Mouse (Mus musculus) urinary bladder, postnatal 10 days (tissue): ENCODE measurements around the gene Slc46a3.

Experiments
- DNase-seq: peaks from one replicate; pipeline ENCODE4 v3.0.0; 2022; ENCODE audit warnings: low spot score

The Slc46a3 gene

DNA sequence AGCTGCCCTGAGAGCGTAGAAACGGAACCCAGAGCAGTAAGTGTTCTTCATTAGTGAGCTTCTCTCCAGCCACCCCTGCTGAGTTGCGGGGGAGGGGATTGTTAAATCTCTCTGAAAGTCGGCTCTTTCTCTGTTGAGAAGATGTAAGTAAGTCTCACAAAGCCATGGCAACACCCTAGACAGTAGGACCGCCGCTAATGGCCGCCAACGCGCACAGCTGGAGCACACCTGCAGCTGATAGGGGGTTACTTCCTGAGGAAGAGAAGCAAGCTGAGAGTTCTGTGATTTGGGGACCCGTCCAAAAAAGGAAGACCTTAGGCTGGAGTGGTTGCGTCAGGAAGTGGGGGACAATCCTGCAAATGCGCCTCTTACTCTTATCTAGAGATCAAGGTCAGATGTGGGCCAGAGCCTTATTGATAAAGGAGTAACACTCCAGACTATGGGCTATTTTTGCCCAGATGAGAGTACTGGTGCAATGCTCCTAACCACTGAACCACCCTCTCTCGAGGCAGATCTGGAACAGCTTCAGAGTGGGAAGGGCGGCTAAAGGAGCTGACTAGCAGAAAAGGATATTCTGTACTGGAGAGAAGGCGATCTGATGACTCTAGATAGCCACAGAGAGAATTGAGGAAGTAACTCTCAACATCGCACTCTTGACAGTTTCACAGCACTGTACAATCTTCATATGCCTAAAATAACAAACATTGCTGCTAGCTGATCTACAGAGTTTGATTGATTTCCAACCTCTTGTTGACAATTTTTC, 1.0 kb upstream of the Slc46a3 start:
- DNase-seq: no peak

DNA sequence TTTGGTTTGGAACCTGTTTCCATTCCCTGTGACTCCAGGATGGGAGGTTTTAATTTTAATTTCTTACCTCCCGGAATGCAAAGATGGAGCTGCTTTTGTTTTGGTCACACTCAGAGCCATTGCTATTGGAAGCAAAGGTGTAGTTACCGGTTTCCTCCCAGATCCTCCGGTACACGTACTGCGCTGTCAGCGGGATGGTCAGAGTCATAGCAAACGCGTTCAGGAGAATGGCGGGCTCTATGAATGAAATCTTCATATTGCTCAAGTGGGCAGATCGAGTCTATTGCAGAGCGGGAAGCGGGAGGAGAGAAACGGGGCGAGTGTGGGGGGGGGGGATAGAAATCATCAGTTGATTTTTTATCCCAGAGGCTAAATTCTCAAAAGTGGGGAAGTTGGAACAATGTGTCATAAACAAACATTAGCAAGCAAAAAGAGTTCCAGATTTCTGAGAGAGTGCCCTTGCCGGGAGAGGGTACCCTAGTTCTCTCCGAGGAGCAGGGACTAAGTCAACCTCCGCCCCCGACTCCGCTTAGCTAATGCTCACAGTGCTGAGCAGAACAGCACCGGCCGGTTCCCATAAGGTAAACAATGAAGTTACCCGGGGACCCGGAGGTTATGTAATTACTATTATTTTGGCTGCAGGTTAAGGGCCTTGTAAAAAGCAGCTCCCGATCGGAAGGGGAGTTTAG, 705 bp downstream of the Slc46a3 start:
- no peak for DNase-seq

DNA sequence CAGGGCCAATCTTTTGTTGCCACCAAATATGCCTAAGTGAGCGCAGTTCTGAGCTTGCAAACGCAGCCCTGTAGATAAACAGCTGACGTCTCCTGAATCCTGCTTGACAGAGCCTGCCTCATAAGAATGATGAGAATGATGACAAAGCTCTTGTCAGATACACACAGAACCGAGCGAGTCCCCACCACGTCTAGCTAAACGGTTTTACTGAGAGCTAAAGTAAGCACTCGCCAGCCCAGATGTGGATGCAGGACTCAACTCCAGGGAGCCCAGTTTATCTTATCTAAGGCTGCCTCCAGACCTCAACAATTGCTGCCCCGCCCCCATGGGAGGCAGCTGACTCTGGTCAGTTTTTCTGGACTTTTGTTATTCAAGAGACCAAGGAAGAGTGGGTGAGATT, 1.5 kb downstream of the Slc46a3 start:
- DNase-seq: no peak

- DNase-seq: no peak
Observed at GRCm38 (mm10) chr5:147892735-147893134, 1.9 kb downstream of the Slc46a3 start.

DNA sequence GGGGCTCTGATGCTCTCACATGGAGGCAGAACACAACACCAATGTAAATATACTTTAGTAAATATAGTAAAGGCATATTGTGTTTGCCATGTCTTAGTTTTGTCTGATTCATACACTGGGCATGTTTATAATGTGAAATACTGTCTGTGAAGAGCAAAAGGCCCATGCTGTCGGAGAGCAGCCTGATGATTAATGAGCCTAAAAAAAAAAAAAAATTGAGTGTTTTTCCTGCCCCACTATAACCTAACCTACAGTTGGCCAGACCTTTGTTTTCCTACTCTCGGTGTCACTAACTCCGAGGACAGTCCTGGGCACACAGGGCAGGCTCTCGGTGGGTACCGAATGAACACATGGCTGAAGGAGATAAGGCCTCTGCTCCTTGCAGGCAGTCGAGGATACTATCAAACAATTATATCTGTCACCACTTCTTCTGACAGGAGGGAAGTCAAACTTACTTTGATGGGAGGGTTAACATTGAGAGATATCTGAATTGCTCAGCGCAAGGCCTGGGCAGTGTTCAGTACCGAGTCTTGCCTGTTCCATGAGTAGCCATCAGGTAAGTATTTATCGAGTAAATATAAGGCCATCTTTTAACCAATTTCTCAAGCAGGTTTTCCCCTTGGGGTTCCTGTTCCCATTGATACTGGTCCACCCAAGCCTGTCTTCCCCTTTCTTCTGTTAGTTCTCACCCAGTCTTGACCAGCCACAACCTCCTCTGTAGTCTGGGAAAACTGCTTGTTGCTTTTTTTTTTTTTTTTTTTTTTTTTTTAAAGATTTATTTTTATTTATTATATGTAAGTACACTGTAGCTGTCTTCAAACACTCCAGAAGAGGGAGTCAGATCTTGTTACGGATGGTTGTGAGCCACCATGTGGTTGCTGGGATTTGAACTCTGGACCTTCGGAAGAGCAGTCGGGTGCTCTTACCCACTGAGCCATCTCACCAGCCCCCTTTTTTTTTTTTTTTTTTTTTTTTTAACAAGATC, 6.0 kb downstream of the Slc46a3 start:
- no peak for DNase-seq

DNA sequence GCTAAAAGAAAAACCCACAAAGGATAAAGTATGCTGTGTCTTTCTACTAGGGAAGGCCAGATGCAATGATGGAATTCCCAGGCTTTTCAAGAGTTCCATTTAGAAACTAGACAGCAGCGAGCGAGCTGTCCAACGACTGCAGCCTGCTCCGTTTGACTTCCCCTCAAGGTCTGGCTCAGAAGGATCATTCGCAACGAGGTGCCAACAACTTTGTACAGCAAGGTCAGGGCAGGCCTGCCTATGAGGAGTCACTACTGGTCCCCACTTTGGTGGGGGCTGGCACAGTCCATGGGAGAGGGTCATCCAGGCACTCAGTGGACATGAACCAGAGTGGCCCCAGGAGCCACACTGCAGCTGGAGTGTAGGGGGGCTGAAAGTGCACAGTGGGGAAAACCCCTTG, 11.0 kb downstream of the Slc46a3 start:
- DNase-seq: no peak

DNA sequence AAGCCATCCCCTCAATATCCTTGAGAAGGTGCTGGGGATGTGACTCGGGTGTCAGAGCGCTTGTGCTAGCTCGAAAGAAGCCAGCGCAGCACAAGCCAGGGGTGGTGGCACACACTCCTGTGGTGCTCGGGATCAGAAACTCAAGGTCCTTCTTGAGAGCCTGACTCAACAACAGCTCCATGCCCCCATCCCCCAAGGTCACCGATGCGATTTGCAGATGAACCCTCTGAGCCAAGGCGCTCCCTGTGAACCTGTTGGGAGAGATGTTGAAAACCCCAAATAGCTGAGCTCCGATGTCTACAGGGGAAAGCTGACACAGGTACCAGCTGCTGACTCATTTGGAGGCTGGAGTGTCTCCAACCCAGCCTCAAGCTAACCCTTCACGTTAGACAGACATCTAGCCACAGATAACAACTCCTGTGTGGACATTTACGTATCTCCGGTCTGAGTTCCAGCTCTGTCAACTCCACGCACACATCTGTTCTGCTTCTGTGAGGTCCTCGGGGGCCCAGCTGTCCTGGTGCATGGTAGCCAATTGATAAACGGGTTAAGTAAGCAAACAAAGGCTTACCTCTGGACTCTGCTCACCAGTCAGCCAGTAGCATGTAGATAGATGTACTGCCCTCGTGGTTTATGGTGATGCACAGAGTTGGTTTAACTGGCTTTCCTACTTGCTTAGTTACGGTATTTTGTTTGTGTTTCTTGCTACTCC, 14.5 kb downstream of the Slc46a3 start:
- DNase-seq: no peak

DNA sequence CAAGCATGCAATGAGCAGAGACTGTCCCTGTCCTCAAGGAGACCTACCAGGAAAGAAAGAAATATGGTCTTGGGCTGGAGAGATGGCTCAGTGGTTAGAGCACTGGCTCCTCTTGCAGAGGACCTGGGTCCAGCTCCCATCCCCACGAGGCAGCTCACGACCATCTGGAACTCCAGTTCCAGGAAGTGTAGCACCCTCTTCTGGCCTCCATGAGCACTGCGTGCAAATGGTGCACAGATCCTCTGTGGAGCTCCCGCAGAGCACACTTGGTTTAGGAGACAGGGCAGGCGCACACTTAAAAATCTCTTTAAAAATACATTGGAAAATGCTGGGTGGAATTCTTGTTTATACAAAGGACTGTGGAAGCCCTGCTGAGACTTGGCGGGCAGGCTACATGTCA, 17.1 kb downstream of the Slc46a3 start:
- no peak for DNase-seq

- DNase-seq: no peak
Observed at GRCm38 (mm10) chr5:147875210-147875609, 19.4 kb downstream of the Slc46a3 start.

GRCm38 (mm10) chr5:147874491-147875065, 20.0 kb downstream of the Slc46a3 start:
- DNase-seq: no peak

DNA sequence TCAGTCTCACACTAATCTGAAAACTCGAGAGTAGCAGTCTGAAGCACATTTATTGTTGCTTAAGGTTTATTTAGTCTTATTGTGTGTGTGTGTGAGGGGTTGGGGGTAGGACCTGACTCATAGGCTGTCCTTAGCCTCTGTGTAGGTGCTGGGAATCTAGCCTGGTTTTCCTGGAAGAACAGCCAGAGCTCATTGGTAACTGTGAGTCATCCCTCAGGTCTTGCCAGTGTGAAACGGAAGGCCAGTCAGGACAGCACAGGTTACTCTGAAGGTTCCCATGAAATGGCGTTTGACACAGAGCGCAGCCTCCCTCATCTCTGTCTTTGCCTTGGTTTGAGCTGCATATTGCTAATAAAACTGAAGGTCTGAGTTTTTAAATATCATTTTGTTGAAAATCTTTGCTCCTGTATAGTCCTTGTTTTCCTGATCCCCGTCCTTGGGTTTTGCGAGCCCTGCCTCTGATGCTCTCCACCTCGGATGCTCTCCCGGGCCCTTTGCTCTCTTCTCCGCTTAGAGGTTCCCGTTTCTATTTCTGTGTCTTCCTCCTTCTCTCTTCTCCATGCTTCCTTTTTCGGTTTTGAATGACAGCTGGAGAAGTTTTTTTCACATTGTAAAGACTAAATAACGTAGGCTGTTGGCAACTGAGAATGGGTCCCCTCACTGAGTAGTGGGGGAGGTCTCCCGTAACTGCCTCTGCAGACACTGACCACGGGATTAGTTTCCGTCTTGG, 23.4 kb downstream of the Slc46a3 start:
- DNase-seq: no peak

DNA sequence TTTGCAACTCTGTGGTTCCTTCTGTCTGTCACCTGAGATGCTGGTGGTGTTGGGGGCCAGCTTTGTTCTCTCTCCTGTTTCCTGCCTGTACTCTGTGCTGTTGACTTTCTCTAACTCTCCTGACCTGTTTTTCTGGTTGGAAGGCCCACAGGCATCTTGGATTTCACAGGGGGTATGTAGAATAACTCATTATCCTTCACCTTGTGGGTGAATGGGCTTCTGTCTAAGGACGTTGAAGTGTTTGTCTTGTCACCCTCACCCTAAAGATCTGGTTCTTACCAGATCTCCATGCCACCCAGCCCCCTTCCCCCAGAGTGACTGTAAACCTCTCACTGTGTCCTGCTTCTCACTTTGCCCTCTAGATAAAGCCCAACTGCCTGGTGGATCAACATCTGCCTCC, 24.3 kb downstream of the Slc46a3 start:
- no peak for DNase-seq

- no peak for DNase-seq
Observed at GRCm38 (mm10) chr5:147869568-147869967, 25.0 kb downstream of the Slc46a3 start.

DNA sequence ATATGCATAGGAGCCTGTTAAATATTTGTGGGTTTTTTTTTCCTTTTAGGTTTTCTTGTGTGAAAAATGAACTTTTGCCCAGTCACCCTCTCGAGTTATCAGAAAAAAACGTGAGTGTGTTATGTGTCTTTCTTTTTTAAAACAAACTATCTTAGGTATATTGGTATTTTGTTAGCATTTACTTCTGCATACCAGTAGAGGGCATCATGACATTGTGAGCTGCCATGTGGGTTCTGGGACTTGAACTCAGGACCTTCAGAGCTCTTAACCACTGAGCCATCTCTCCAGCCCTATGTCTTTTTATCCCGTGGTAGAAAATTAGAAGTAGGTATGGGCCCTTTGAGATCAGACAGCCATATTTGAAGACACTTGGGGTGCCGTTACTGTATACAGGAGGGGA, 25.9 kb downstream of the Slc46a3 start:
- DNase-seq: no peak

DNA sequence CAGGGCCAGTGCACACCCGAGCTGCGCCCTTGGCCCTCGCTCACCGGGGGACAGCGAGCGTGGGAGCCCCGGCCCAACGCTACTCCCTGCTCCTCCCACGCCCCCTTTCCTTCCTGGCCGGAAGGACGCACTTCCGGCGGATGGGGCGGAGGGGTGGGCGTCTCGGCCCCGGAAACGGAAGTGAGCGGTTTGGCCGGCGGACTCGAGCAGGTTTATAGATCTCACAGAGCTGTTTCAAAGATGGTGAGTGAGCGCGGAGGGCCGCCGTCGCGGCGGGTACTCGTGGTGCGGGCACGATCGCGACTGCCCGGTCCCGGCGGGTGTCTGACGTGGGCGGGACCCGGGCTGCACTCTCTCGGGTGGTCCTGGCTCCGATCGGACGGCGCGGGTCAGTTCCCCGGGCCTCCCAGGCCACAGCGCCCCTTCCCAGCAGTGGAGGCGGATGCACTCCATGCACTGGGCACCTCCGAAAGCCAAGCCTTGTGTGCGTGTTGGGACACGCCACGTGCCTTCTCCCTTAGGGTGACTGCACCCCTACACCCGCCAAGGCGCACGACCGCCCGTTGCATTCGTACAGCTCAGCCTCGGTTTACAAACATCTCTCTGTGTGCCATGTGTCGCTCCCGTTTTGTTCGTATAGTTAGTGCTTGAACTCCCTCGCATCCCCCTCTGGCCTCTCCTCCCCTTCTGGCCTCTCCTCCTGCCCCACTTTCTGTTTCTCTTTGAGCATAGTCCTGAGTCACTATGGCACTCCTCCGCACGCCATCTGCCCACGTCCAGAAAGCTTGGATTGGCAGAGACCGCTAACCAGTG, 34.0 kb downstream of the Slc46a3 start, which contains the start of gene Pomp:
Gene Pomp (plus strand): TSS at position 13 of the 813 bp plus-strand sequence.
- DNase-seq: peak; percentile 61

DNA sequence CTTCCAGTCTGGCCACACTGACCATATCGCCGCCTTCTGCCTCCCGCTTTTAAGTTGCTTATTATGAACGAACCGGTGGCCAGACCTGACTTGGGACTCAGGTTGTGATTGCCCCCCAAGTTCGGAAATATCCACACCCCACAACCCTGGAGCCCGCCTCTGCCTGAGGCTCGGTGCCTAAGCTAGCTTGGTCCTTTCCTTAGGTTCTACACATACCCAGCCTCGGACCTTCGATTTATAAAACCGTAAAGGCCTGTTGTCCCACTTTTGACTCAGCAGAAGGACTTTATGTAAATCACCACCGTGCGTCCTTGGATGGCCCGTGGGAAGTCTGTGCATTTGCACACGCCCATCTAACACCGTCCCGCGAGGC, 34.6 kb downstream of the Slc46a3 start:
- no peak for DNase-seq

GRCm38 (mm10) chr5:147850194-147850593, 44.4 kb downstream of the Slc46a3 start:
- no peak for DNase-seq

DNA sequence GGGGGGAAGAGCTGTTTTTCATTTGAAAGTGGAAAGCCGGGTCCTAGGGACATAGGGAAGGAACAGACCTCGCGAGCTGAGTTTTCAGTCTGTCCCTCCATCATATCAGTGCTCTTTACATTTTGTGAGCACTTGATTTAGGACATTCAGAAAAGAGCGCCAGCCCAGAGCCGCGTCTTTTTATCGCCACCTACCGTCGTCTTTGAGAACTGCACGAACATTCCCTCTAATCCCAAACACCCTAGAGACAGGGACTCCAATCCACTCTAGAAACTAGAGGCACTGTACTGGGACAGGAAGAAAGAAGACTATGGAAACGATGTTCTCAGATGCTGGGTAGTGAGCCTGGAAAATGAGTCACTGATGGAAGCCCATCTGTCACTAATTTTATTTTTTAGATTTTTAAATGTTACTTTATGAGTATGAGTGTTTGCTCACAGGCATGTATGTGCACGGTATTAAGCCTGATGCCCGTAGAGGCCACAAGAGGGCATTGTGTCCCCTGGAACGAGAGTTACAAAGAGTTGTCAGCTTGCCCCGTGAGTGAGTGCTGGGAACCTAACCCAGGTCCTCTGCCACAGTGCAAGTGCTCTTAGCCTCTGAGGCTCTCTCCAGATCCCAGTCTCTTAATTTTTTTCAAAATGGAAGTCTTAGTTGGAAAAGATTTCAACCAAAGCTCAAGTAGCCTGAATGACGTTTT, 46.3 kb downstream of the Slc46a3 start:
- no peak for DNase-seq

DNA sequence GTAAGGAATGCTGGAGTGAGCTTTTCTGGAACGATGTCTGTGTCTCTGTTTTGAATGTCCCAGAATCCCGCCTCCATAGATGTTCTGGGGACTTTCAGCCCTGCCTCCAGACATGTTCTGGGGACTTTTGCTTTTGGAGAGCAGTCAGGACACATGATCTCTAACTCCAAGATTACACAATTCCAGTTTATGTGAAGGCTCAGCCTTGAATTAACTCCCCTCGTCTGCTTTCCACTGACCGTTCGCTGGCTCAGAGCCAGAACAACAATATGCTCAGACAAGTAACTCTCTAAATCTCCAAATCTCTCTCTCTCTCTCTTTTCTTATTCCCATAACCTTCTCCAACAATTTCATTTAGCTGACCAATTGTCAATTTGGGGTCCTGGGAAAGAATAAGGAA, 47.3 kb downstream of the Slc46a3 start:
- DNase-seq: no peak
